Mouse (Mus musculus): ENCODE measurements around the gene Bri3. TPM values are rescaled to one million over a fixed set of nuclear protein-coding genes. Genes with fewer than 3 reads are reported as not detected.

Bri3 gene
- polyA plus RNA-seq, 1 experiment from 2014 or later: 133 TPM

- Histone ChIP-seq H3K9me3 (replicated peaks) (peaks cover 19% of the 10 kb centered on the region), H3K4me3 (no peak overlapping the region), H3K27me3 (replicated peaks) (no peaks in the 10 kb centered on the region), H3K4me1 (replicated peaks) (no peaks in the 10 kb centered on the region), H3K4me2 (no peak overlapping the region), H3K27ac (ENCODE audit: poor library complexity, severe bottlenecking) (no peak overlapping the region), H3K9ac (no peak overlapping the region), H3K36me3 (no peaks in the 10 kb centered on the region)
- ATAC-seq (ENCODE audit: insufficient number of reproducible peaks, low FRiP score): no peak
- 15% methylated on average over 6 of the region's 6 CpGs for WGBS
These were observed 143.6 kb downstream of the Bri3 start for GRCm38 (mm10) chr5:144387851-144388250.

- H3K4me3 ChIP-seq: no peak overlapping the region
- no peaks in the 10 kb centered on the region for H3K4me1 ChIP-seq (replicated peaks)
- H3K27ac ChIP-seq (ENCODE audit: poor library complexity, severe bottlenecking): no peak overlapping the region
- H3K27me3 ChIP-seq (replicated peaks): no peaks in the 10 kb centered on the region
- WGBS: 85% methylated on average over 2 of the region's 2 CpGs
- 0 out of 2 replicates have a peak, but pooled peaks cover 9% of the 10 kb centered on the region for H3K9me3 ChIP-seq (replicated peaks)
- no peak overlapping the region for H3K4me2 ChIP-seq
- ATAC-seq (ENCODE audit: insufficient number of reproducible peaks, low FRiP score): no peak
- no peak overlapping the region for H3K9ac ChIP-seq
- no peaks in the 10 kb centered on the region for H3K36me3 ChIP-seq
These were observed 149.9 kb downstream of the Bri3 start for GRCm38 (mm10) chr5:144394142-144394541.

- Histone ChIP-seq H3K9ac (no peak overlapping the region), H3K36me3 (no peaks in the 10 kb centered on the region), H3K4me3 (no peak overlapping the region), H3K9me3 (replicated peaks) (0 out of 2 replicates have a peak, but pooled peaks cover 6% of the 10 kb centered on the region), H3K4me2 (no peak overlapping the region), H3K27ac (ENCODE audit: poor library complexity, severe bottlenecking) (no peak overlapping the region), H3K4me1 (replicated peaks) (no peaks in the 10 kb centered on the region), H3K27me3 (replicated peaks) (no peaks in the 10 kb centered on the region)
- WGBS: 43% methylated on average over 7 of the region's 9 CpGs
- ATAC-seq (ENCODE audit: insufficient number of reproducible peaks, low FRiP score): no peak
These were observed 153.3 kb downstream of the Bri3 start for GRCm38 (mm10) chr5:144397566-144397965.

- Histone ChIP-seq H3K4me2 (no peak overlapping the region), H3K27me3 (replicated peaks) (no peaks in the 10 kb centered on the region), H3K9ac (no peak overlapping the region), H3K4me3 (no peak overlapping the region), H3K4me1 (replicated peaks) (no peaks in the 10 kb centered on the region), H3K36me3 (no peaks in the 10 kb centered on the region), H3K27ac (ENCODE audit: poor library complexity, severe bottlenecking) (no peak overlapping the region), H3K9me3 (replicated peaks) (0 out of 2 replicates have a peak, but pooled peaks cover 4% of the 10 kb centered on the region)
- 80% methylated on average over 5 of the region's 5 CpGs for WGBS
- ATAC-seq (ENCODE audit: insufficient number of reproducible peaks, low FRiP score): no peak
These were observed 156.6 kb downstream of the Bri3 start for GRCm38 (mm10) chr5:144400821-144401220.

GRCm38 (mm10) chr5:144406256-144406655 lies 162.0 kb downstream of the Bri3 start:
- no peak for ATAC-seq (ENCODE audit: insufficient number of reproducible peaks, low FRiP score)
- Histone ChIP-seq H3K9ac (no peak overlapping the region), H3K4me3 (no peak overlapping the region), H3K27me3 (replicated peaks) (no peaks in the 10 kb centered on the region), H3K4me1 (replicated peaks) (no peaks in the 10 kb centered on the region), H3K27ac (ENCODE audit: poor library complexity, severe bottlenecking) (no peak overlapping the region), H3K4me2 (no peak overlapping the region), H3K9me3 (replicated peaks) (no peaks in the 10 kb centered on the region; the same call in 1 of the 2 replicates), H3K36me3 (no peaks in the 10 kb centered on the region)
- 84% methylated on average over 11 of the region's 11 CpGs for WGBS

GRCm38 (mm10) chr5:144410666-144411065 lies 166.4 kb downstream of the Bri3 start:
- WGBS: 92% methylated on average over 10 of the region's 10 CpGs

GRCm38 (mm10) chr5:144411702-144412101 lies 167.5 kb downstream of the Bri3 start:
- Histone ChIP-seq H3K4me3 (no peak overlapping the region), H3K27ac (ENCODE audit: poor library complexity, severe bottlenecking) (no peak overlapping the region), H3K36me3 (no peaks in the 10 kb centered on the region), H3K4me2 (no peak overlapping the region), H3K9ac (no peak overlapping the region), H3K9me3 (replicated peaks) (no peaks in the 10 kb centered on the region; the same call in 1 of the 2 replicates), H3K27me3 (replicated peaks) (no peaks in the 10 kb centered on the region), H3K4me1 (replicated peaks) (no peaks in the 10 kb centered on the region)
- 61% methylated on average over 5 of the region's 5 CpGs for WGBS
- no peak for ATAC-seq (ENCODE audit: insufficient number of reproducible peaks, low FRiP score)

More at GRCm38 (mm10) chr5:144410666-144411065, 166.4 kb downstream of the Bri3 start:
- H3K9me3 ChIP-seq (replicated peaks): no peaks in the 10 kb centered on the region; the same call in 1 of the 2 replicates
- no peaks in the 10 kb centered on the region for H3K4me1 ChIP-seq (replicated peaks)
- H3K27me3 ChIP-seq (replicated peaks): no peaks in the 10 kb centered on the region
- no peak overlapping the region for H3K27ac ChIP-seq (ENCODE audit: poor library complexity, severe bottlenecking)
- no peak for ATAC-seq (ENCODE audit: insufficient number of reproducible peaks, low FRiP score)
- H3K9ac ChIP-seq: no peak overlapping the region
- H3K36me3 ChIP-seq: no peaks in the 10 kb centered on the region
- no peak overlapping the region for H3K4me3 ChIP-seq
- H3K4me2 ChIP-seq: no peak overlapping the region

- no peak for ATAC-seq (ENCODE audit: insufficient number of reproducible peaks, low FRiP score)
- H3K9ac ChIP-seq: no peak overlapping the region
- no peak overlapping the region for H3K27ac ChIP-seq (ENCODE audit: poor library complexity, severe bottlenecking)
- H3K9me3 ChIP-seq (replicated peaks): no peaks in the 10 kb centered on the region; the same call in 1 of the 2 replicates
- 75% methylated on average over 4 of the region's 4 CpGs for WGBS
- no peak overlapping the region for H3K4me2 ChIP-seq
- H3K27me3 ChIP-seq (replicated peaks): no peaks in the 10 kb centered on the region
- H3K36me3 ChIP-seq: no peaks in the 10 kb centered on the region
- H3K4me3 ChIP-seq: no peak overlapping the region
- H3K4me1 ChIP-seq (replicated peaks): no peaks in the 10 kb centered on the region
These were observed 168.5 kb downstream of the Bri3 start for GRCm38 (mm10) chr5:144412781-144413180.

GRCm38 (mm10) chr5:144418456-144418855 lies 174.2 kb downstream of the Bri3 start:
- WGBS: 91% methylated on average over 12 of the region's 12 CpGs

GRCm38 (mm10) chr5:144420001-144420400 lies 175.8 kb downstream of the Bri3 start:
- 77% methylated on average over 8 of the region's 8 CpGs for WGBS
- H3K4me1 ChIP-seq (replicated peaks): no peaks in the 10 kb centered on the region
- no peak overlapping the region for H3K4me2 ChIP-seq
- no peaks in the 10 kb centered on the region for H3K9me3 ChIP-seq (replicated peaks)
- no peak overlapping the region for H3K27ac ChIP-seq (ENCODE audit: poor library complexity, severe bottlenecking)
- H3K4me3 ChIP-seq: no peak overlapping the region
- no peak for ATAC-seq (ENCODE audit: insufficient number of reproducible peaks, low FRiP score)
- no peaks in the 10 kb centered on the region for H3K27me3 ChIP-seq (replicated peaks)
- H3K9ac ChIP-seq: no peak overlapping the region
- no peaks in the 10 kb centered on the region for H3K36me3 ChIP-seq

More at GRCm38 (mm10) chr5:144418456-144418855, 174.2 kb downstream of the Bri3 start:
- H3K27ac ChIP-seq (ENCODE audit: poor library complexity, severe bottlenecking): no peak overlapping the region
- no peaks in the 10 kb centered on the region for H3K4me1 ChIP-seq (replicated peaks)
- no peaks in the 10 kb centered on the region for H3K36me3 ChIP-seq
- no peak overlapping the region for H3K9ac ChIP-seq
- H3K27me3 ChIP-seq (replicated peaks): no peaks in the 10 kb centered on the region
- no peaks in the 10 kb centered on the region for H3K9me3 ChIP-seq (replicated peaks)
- ATAC-seq (ENCODE audit: insufficient number of reproducible peaks, low FRiP score): no peak
- H3K4me3 ChIP-seq: no peak overlapping the region
- no peak overlapping the region for H3K4me2 ChIP-seq

GRCm38 (mm10) chr5:144426697-144427096 lies 182.5 kb downstream of the Bri3 start:
- 62% methylated on average over 3 of the region's 3 CpGs for WGBS
- ATAC-seq (ENCODE audit: insufficient number of reproducible peaks, low FRiP score): no peak
- Histone ChIP-seq H3K4me3 (no peak overlapping the region), H3K4me2 (no peak overlapping the region), H3K9me3 (replicated peaks) (no peaks in the 10 kb centered on the region), H3K27ac (ENCODE audit: poor library complexity, severe bottlenecking) (no peak overlapping the region), H3K27me3 (replicated peaks) (no peaks in the 10 kb centered on the region), H3K4me1 (replicated peaks) (peaks cover 6% of the 10 kb centered on the region), H3K9ac (no peak overlapping the region), H3K36me3 (no peaks in the 10 kb centered on the region)

- H3K36me3 ChIP-seq: no peaks in the 10 kb centered on the region
- H3K9me3 ChIP-seq (replicated peaks): no peaks in the 10 kb centered on the region
- peaks cover 6% of the 10 kb centered on the region for H3K4me1 ChIP-seq (replicated peaks)
- WGBS: 77% methylated on average over 9 of the region's 9 CpGs
- no peak overlapping the region for H3K4me3 ChIP-seq
- no peaks in the 10 kb centered on the region for H3K27me3 ChIP-seq (replicated peaks)
- no peak overlapping the region for H3K9ac ChIP-seq
- H3K4me2 ChIP-seq: no peak overlapping the region
- no peak overlapping the region for H3K27ac ChIP-seq (ENCODE audit: poor library complexity, severe bottlenecking)
- no peak for ATAC-seq (ENCODE audit: insufficient number of reproducible peaks, low FRiP score)
These were observed 183.6 kb downstream of the Bri3 start for GRCm38 (mm10) chr5:144427861-144428260.

Data from heart, embryonic 12.5 days (tissue).